Mouse (Mus musculus) frontal cortex, postnatal 10 days (tissue): ENCODE data around the gene Ap1s1.

Experiments used
- DNase-seq, 2 experiments: peaks; one replicate each; pipeline ENCODE4 v3.0.0; 2022; ENCODE audit warnings: low spot score in 2 of 2, mixed read lengths in 1 of 2

Ap1s1 gene

GRCm38 (mm10) chr5:137045402-137046323, at the start of gene Ap1s1:
TSS of gene Ap1s1 (minus strand) at chr5:137046135.
- DNase-seq = peak; percentile 98

GRCm38 (mm10) chr5:137095135-137095534, 49.2 kb upstream of the Ap1s1 start:
- no peak for DNase-seq

DNA sequence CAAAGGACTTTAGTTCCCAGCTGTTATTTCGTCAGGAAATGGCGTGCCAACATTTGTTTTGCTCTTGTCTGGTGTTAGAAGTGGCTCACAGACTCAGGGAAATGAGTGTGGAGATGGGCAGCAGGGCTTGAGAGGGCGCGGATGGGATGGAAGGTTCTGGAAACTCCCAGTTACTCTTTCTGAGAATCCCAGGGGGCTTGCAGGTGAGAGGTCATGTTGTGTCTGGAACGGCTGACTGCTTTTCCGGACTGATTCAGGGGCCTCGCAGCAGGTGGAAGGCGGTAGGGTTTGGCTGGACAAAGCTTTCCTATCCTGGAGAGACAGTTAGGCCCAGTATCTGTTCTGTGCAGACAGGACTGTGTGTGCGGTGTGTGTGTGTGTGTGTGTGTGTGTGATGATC, 47.8 kb upstream of the Ap1s1 start:
- DNase-seq = no peak

DNA sequence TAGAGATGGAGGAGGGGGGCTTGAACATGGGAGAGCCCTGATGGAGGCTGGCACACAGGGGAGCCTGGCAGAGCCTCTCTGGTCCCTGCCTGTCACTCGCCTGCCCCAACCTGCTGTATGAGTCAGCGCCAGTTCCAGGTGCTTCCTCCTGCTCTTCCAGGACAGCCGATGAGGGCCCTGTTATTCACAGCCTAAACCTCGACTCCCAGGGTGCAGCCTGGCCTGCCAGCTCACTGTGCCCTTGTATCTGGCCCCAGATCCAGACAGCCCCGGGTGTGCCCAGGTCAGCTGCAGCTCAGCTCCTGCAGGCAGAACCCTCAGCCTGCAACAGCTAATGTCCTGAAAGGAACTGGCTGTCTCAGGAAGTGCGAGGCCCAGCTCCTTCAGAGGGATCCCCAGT, 45.6 kb upstream of the Ap1s1 start:
- DNase-seq = no peak

- no peak for DNase-seq
Observed at GRCm38 (mm10) chr5:137090870-137091269, 44.9 kb upstream of the Ap1s1 start.

DNA sequence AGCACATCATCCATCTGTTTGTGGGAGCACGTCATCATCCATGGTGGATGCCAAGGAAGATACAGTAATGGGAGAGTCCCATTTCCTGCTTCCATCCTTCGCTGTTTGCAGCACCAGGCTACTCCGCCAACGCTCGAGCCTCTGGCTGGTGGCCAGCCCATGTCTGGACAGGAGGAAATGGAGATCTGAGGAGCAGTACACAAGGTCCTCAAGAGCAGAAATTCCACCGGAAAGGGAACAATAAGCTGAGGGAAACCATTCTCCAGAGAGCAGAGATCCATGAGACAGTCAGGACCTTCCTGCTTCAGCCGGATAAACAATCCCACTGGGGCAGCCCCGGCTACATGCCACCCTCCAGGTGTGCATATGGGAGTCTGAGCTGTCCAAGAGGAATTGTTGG, 41.5 kb upstream of the Ap1s1 start:
- no peak for DNase-seq

DNA sequence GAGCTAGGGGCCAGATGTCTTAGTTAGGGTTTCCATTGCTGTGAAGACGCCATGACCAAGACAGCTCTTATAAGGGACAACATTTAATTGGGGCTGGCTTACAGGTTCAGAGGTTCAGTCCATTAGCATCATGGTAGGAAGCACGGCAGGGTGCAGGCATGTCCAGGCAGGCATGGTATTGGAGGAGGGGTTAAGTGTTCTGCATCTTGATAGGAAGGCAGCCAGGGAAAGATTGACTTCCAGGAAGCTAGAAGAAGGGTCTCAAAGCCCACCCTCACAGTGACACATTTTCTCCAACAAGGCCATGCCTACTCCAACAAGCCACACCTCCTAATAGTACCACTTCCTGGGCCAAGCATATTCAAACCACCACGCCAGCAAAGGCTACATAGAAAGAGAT, 39.8 kb upstream of the Ap1s1 start:
- DNase-seq = no peak

- no peak for DNase-seq
Observed at GRCm38 (mm10) chr5:137085021-137085420, 39.1 kb upstream of the Ap1s1 start.

DNA sequence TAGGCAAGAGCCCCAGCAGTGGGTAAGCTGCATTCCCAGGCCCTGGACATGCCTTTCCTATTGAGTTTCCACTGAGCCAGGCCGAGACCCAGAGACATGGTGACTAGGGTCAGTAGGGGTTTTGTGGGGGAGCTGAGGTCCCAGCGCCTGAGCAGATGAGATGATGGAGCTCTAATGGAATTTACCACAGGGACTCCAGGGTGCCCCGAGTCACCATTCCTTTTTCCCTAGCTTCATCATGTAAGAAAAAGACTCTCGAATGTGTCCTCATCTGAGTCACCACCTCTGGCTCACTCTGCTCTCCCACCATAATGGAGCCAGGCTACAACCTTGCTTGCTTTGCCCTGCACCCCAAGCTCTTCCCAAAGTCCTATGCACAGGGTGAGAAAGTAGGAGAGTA, 37.1 kb upstream of the Ap1s1 start:
- DNase-seq = no peak

DNA sequence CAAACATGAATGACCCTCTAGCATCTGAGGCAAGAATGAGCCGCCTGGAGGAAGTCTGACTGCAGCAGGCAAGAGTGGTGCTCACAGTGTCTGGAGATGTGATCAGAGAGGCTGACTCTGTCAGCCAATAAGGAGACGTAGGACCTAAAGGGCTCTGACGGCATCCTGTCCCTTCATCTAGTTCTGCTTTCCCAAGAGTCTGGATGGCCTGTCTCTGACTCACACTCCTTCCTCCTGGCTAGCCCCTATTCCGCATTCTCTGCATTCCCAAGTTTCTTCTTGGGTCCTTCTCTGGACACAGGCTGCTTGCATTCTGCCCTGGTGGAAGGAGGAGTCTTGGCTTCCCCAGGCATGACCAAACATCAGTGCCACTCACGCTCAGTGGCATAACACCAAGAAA, 33.9 kb upstream of the Ap1s1 start:
- DNase-seq = no peak

GRCm38 (mm10) chr5:137078616-137079015, 32.7 kb upstream of the Ap1s1 start:
- no peak for DNase-seq

- no peak for DNase-seq
Observed at GRCm38 (mm10) chr5:137078041-137078440, 32.1 kb upstream of the Ap1s1 start.

GRCm38 (mm10) chr5:137077187-137077586, 31.3 kb upstream of the Ap1s1 start:
- no peak for DNase-seq

GRCm38 (mm10) chr5:137076191-137076930, 30.4 kb upstream of the Ap1s1 start:
- DNase-seq = no peak

DNA sequence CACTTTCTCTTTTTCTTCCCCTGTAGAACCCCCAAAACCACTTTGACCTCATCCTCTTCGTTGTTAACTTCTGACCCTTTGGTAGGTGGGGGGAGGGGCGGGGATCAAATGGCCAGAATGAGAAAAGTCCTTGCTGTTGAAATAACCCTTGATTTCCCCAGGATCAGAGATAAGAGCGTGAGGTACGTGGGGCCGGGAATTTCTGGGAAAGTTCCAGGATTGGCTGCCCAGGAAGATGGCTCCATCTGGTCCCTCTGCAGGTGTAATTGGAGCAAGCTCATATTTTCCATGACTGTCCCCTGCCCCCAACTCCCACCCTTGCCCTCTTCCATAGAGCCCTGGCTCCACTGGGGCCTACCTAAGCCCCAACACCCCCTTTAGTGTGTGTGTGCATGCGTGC, 29.8 kb upstream of the Ap1s1 start:
- no peak for DNase-seq

- peak in 1 of 2 experiments; percentile 28 for DNase-seq
Observed at GRCm38 (mm10) chr5:137074191-137074651, 28.3 kb upstream of the Ap1s1 start.

DNA sequence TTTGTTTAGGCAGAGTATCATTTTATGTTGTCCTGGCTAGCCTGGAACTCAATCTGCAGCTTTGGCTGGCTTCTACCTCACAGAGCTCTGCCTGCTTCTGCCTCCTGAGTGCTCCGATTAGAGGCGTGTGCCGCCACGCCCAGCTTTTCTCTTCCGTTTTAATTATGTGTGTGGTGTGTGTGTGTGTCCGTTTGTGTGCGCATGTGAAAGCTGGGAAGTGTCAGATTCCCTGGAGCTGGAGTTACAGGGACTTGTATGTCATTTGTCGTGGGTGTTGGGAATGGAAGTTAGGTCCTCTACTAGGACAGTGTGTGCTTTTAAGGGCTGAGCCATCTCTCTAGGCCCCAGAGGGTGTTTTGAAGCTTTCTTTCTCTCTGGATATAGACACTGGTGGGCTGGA, 27.2 kb upstream of the Ap1s1 start:
- DNase-seq = no peak

GRCm38 (mm10) chr5:137072079-137072960, 26.4 kb upstream of the Ap1s1 start, which contains the start of gene Serpine1:
TSS of gene Serpine1 (minus strand) at chr5:137072268.
- peak; percentile 62 for DNase-seq

DNA sequence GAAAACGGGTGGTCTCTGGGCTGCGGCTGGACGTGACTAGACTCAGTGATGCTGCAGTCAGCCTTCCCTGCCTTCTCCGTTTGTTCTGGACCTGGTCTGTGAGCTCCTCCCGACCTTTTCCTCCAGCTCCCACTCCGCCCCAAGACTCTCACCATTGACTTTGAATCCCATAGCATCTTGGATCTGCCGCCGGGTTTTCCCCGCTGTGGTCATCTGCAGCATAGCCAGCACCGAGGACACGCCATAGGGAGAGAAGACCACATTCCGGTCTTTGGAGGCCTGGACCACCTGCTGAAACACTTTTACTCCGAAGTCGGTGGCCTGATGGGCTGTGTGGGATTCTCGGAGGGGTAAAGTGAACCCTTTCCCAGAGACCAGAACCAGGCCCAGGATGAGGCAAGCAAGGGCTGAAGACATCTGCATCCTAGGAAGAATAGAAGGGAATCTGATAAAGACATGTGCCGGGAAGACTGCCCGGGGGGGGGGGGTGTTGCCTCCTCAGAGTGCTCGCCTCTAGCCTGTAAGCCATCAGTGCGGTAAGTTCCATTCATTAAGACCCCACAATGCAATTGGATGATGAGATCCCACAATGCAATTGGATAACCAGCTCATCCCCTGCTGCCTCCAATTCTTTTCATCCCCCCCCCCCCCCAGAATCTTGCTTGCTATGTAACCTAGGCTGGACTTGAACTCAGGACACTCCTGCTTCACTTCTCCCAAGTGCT, 25.1 kb upstream of the Ap1s1 start:
- DNase-seq = no peak

DNA sequence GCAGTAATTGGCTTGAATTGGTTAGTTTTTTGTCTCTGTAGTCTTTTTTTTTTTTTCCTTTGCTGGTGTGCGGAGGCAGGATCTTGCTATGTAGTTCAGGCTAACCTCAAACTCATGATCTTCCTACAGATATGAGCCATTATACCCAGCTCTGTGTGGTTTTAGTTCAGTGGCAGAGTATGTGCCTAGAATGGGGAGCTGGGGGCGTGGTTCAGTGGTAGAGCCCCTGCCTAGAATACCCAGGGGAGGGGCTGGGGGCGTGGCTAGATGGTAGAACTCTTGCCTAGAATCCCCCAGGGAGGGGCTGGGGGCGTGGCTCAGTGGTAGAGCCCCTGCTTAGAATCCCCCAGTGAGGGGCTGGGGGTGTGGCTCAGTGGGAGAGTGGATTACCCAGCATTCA, 22.8 kb upstream of the Ap1s1 start:
- no peak for DNase-seq

GRCm38 (mm10) chr5:137065923-137066322, 20.0 kb upstream of the Ap1s1 start:
- no peak for DNase-seq
